Mouse (Mus musculus) MEL (cell line): ENCODE data around the gene Cyp1a1. TPM values are rescaled to one million over a fixed set of nuclear protein-coding genes. Genes with fewer than 3 reads are reported as not detected.
A peak's percentile ranks its signal among the peaks of the same experiment; 100 is the strongest.

Source experiments
- DNase-seq: peaks from one replicate; pipeline ENCODE4 v3.0.0; 2011; ENCODE audit warnings: low read depth, low spot score
- H3K27ac ChIP-seq: 2 replicates; pipeline ENCODE4 v1.5.1; 2012; ENCODE audit warnings: low read depth, mild to moderate bottlenecking, control low read depth, low read length, moderate library complexity; ENCODE audit not compliant: control insufficient read depth
- H3K27me3 ChIP-seq, 2 experiments: fragments of 150-350 bp in 1 of 2; sonication (generic) in 1 of 2; 2 replicates each; pipeline ENCODE4 v1.6.1; 2012; ENCODE audit warnings: low read length in 2 of 2, mild to moderate bottlenecking in 2 of 2, improper control_type of control experiment in 1 of 2, moderate library complexity in 1 of 2; ENCODE audit not compliant: insufficient read depth in 2 of 2, control insufficient read depth in 1 of 2
- H3K36me3 ChIP-seq, 2 experiments: 2 replicates each; pipeline ENCODE4 v1.6.1; 2012 to 2014; ENCODE audit warnings: low read length in 2 of 2, improper control_type of control experiment in 1 of 2, inconsistent platforms in 1 of 2, mild to moderate bottlenecking in 1 of 2; ENCODE audit not compliant: insufficient read depth in 2 of 2, control insufficient read depth in 1 of 2
- H3K4me1 ChIP-seq, 2 experiments: fragments of 150-350 bp in 1 of 2; sonication (generic) in 1 of 2; 2 replicates each; pipeline ENCODE4 v1.6.1; 2012; ENCODE audit warnings: low read length in 2 of 2, improper control_type of control experiment in 1 of 2, mild to moderate bottlenecking in 1 of 2; ENCODE audit not compliant: insufficient read depth in 2 of 2, control insufficient read depth in 1 of 2
- H3K4me3 ChIP-seq, 2 experiments: fragments of 150-350 bp in 1 of 2; sonication (generic) in 1 of 2; 2 replicates each; pipeline ENCODE4 v1.5.1; 2012; ENCODE audit warnings: low read depth in 2 of 2, low read length in 2 of 2, mild to moderate bottlenecking in 2 of 2, moderate library complexity in 2 of 2, control low read depth in 1 of 2, improper control_type of control experiment in 1 of 2; ENCODE audit not compliant: control insufficient read depth in 1 of 2, insufficient read depth in 1 of 2
- H3K79me2 ChIP-seq: 2 replicates; pipeline ENCODE4 v1.6.1; 2012; ENCODE audit warnings: mild to moderate bottlenecking, low read length, moderate library complexity; ENCODE audit not compliant: control insufficient read depth, poor library complexity, insufficient read depth
- H3K9ac ChIP-seq: 2 replicates; pipeline ENCODE4 v1.6.1; 2012; ENCODE audit warnings: low read depth, mild to moderate bottlenecking, control low read depth, low read length, moderate library complexity; ENCODE audit not compliant: control insufficient read depth, poor library complexity, severe bottlenecking
- H3K9me3 ChIP-seq: fragments of 150-350 bp; sonication (generic); replicated peaks from 2 replicates; pipeline ENCODE4 v1.6.1; 2012; ENCODE audit warnings: mild to moderate bottlenecking, low read length, improper control_type of control experiment, moderate library complexity; ENCODE audit not compliant: insufficient read depth
- BHLHE40 ChIP-seq: IDR thresholded peaks from 2 replicates; pipeline ENCODE4 v1.6.1; 2012; ENCODE audit warnings: low read depth, mild to moderate bottlenecking, inconsistent platforms, low read length, improper control_type of control experiment, borderline replicate concordance
- CHD1 ChIP-seq: IDR thresholded peaks from 2 replicates; pipeline ENCODE4 v1.6.1; 2012; ENCODE audit warnings: low read depth, mild to moderate bottlenecking, inconsistent platforms, low read length, improper control_type of control experiment
- CHD2 ChIP-seq: IDR thresholded peaks from 2 replicates; pipeline ENCODE4 v1.6.1; 2011; ENCODE audit warnings: low read length, improper control_type of control experiment
- CTCF ChIP-seq, 3 experiments: IDR thresholded peaks in 2 of 3; conservative IDR thresholded peaks in 1 of 3; 2 replicates each; pipeline ENCODE4 v1.5.1; 2011 to 2012; ENCODE audit warnings: low read length in 3 of 3, low read depth in 2 of 3, mild to moderate bottlenecking in 2 of 3, improper control_type of control experiment in 1 of 3, inconsistent platforms in 1 of 3, mixed read lengths in 1 of 3, moderate library complexity in 1 of 3; ENCODE audit not compliant: control insufficient read depth in 1 of 3, insufficient read depth in 1 of 3, poor library complexity in 1 of 3, severe bottlenecking in 1 of 3
- E2F4 ChIP-seq: IDR thresholded peaks from 2 replicates; pipeline ENCODE4 v1.6.1; 2011; ENCODE audit warnings: low read depth, low read length, improper control_type of control experiment, borderline replicate concordance
- ELF1 ChIP-seq: IDR thresholded peaks from 2 replicates; pipeline ENCODE4 v1.6.1; 2014; ENCODE audit warnings: low read depth, mild to moderate bottlenecking, inconsistent platforms, low read length, improper control_type of control experiment, moderate library complexity
- GABPA ChIP-seq: IDR thresholded peaks from 2 replicates; pipeline ENCODE4 v1.6.1; 2012; ENCODE audit warnings: low read depth, mild to moderate bottlenecking, inconsistent platforms, low read length, improper control_type of control experiment, moderate library complexity
- MAFK ChIP-seq: IDR thresholded peaks from 2 replicates; pipeline ENCODE4 v1.6.1; 2011; ENCODE audit warnings: low read depth, mild to moderate bottlenecking, low read length, improper control_type of control experiment, borderline replicate concordance
- MYB ChIP-seq: IDR thresholded peaks from 2 replicates; pipeline ENCODE4 v1.6.1; 2011; ENCODE audit warnings: mild to moderate bottlenecking, low read depth, low read length, improper control_type of control experiment
- NELFE ChIP-seq: IDR thresholded peaks from 2 replicates; pipeline ENCODE4 v1.6.1; 2011; ENCODE audit warnings: low read depth, low read length, improper control_type of control experiment
- POLR2AphosphoS2 ChIP-seq: IDR thresholded peaks from 2 replicates; pipeline ENCODE4 v1.6.1; 2011; ENCODE audit warnings: low read length, improper control_type of control experiment
- RAD21 ChIP-seq: IDR thresholded peaks from 2 replicates; pipeline ENCODE4 v1.6.1; 2011; ENCODE audit warnings: mild to moderate bottlenecking, low read depth, low read length, improper control_type of control experiment
- SIN3A ChIP-seq: IDR thresholded peaks from 2 replicates; pipeline ENCODE4 v1.6.1; 2012; ENCODE audit warnings: low read length, improper control_type of control experiment, inconsistent platforms
- SMC3 ChIP-seq: IDR thresholded peaks from 2 replicates; pipeline ENCODE4 v1.6.1; 2011; ENCODE audit warnings: low read depth, low read length, improper control_type of control experiment
- ZC3H11A ChIP-seq: IDR thresholded peaks from 2 replicates; pipeline ENCODE4 v1.6.1; 2012; ENCODE audit warnings: low read depth, mild to moderate bottlenecking, inconsistent platforms, low read length, improper control_type of control experiment
- polyA plus RNA-seq, 2 experiments: library from polyadenylated mRNA; stranded (reverse) in 1 of 2; unstranded in 1 of 2; fragments of >175 nt in 1 of 2; fragments of >200 nt in 1 of 2; gene quantifications; 2 replicates each; pipeline versions ENCODE4 v1.2.1 to v1.2.4; 2012; ENCODE audit warnings: low replicate concordance in 2 of 2, low read depth in 1 of 2; ENCODE audit not compliant: insufficient read length in 2 of 2, insufficient read depth in 1 of 2, missing spikeins in 1 of 2
- total RNA-seq: library from RNA; depleted of rRNA; stranded (reverse); fragments of 300-350 nt; gene quantifications from 2 replicates; pipeline ENCODE4 v1.2.3, GENCODE M21; 2012

Cyp1a1 gene
- total and polyA plus RNA-seq, 3 experiments: 0.04 to 0.26 TPM; not detected in 1

DNA sequence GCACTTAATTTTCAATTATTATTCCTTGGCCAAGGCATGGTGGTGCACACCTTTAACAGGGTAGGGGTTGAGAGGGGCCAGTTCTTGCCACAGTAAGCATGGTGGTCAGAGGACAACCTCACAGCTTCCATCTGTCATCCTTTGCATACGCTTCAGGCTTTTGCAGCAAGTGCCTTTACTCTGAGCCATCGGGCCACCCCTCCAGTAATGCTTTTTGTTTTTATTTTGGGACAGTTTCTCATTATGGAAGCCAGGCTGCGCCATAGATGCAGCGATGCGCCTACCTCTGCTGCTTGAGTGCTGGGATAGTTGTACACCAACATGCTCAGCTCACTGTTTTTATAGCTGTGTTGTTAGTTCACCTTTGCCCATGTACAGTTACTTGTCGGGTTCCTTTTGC is 45.9 kb downstream of the Cyp1a1 start:
- Histone ChIP-seq H3K4me1 (no peaks in the 10 kb centered on the region; a peak in 1 of 4 replicates), H3K9ac (no peak overlapping the region), H3K27me3 (no peaks in the 10 kb centered on the region), H3K27ac (no peak overlapping the region), H3K4me3 (no peak overlapping the region), H3K9me3 (no peaks in the 10 kb centered on the region), H3K79me2 (peaks cover 4% of the 10 kb centered on the region; the same call in 1 of the 2 replicates), H3K36me3 (peaks cover 0 to 8% of the 10 kb centered on the region in 2 experiments; a peak in 3 of 4 replicates)
- DNase-seq: no peak
- TF ChIP-seq GABPA (no peak), E2F4 (no peak), SIN3A (no peak), POLR2AphosphoS2 (no peak), ZC3H11A (no peak)

- no peaks in the 10 kb centered on the region for H3K27me3 ChIP-seq
- H3K36me3 ChIP-seq: peaks cover 0 to 5% of the 10 kb centered on the region in 2 experiments; a peak in 3 of 4 replicates
- no peaks in the 10 kb centered on the region for H3K79me2 ChIP-seq
- TF ChIP-seq BHLHE40 (no peak), E2F4 (no peak), NELFE (no peak), RAD21 (no peak), MYB (no peak), SIN3A (no peak), CHD1 (no peak), CHD2 (no peak)
- no peaks in the 10 kb centered on the region; a peak in 1 of 4 replicates for H3K4me1 ChIP-seq
- DNase-seq: no peak
- no peak overlapping the region for H3K27ac ChIP-seq
- no peak overlapping the region for H3K9ac ChIP-seq
- H3K4me3 ChIP-seq: no peak overlapping the region
- H3K9me3 ChIP-seq: no peaks in the 10 kb centered on the region
Measured at GRCm38 (mm10) chr9:57739863-57740262, 52.1 kb downstream of the Cyp1a1 start.

DNA sequence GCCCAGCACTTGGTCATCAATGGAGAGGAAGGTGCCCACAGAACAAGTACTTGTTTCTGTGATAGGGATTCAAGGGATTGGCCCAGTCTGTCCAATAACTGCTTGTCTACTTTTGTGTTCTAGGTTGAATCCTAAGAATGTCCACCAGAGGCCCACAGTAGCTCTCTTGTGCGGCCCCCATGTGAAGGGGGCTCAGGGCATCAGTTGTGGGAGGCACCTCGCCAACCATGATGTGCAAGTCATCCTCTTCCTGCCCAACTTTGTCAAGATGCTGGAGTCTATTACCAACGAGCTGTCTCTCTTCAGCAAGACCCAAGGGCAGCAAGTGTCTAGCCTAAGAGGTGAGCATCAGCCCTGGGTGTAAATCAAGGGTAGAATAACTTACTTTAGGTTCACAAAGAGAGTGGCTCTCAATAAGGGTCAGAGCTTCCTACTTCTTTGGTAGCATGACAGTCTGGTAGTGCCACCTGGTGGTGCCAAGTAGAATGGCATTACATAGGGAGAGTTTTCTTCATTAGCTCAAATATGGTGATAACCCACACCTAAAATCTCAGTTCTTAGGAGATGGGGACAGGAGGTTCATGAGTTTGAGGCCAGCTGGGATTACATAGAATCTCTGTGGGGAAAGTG is 56.8 kb downstream of the Cyp1a1 start:
- Histone ChIP-seq H3K79me2 (no peaks in the 10 kb centered on the region), H3K27me3 (no peaks in the 10 kb centered on the region), H3K9ac (no peak overlapping the region), H3K4me3 (no peak overlapping the region), H3K27ac (no peak overlapping the region), H3K4me1 (peaks cover 0 to 5% of the 10 kb centered on the region in 2 experiments; a peak in 2 of 4 replicates), H3K9me3 (no peaks in the 10 kb centered on the region), H3K36me3 (peaks cover 7 to 16% of the 10 kb centered on the region in 2 experiments; a peak in 3 of 4 replicates)
- TF ChIP-seq MAFK (no peak), ZC3H11A (peak; percentile 46; the same call in 1 of the 2 replicates), ELF1 (0 out of 2 replicates have a peak, but pooled peaks have one; percentile 27), CTCF (IDR thresholded peaks at IDR 0.05 in 2 of 3, conservative IDR thresholded peaks at IDR 0.05 in 1 of 3; ENCODE audit: control insufficient read depth in 1 of 3, insufficient read depth in 1 of 3, low read depth in 2 of 3, low read length in 3 of 3, poor library complexity in 1 of 3, severe bottlenecking in 1 of 3) (peak; percentile 63 to 88 (median 87)), SMC3 (peak; percentile 83), RAD21 (peak; percentile 77)
- DNase-seq: peak; percentile 84
